Mouse (Mus musculus) CD4-positive, CD25-positive, alpha-beta regulatory T cell, adult 4 months (primary cell): ENCODE results near the gene Mmrn2. TPM values are rescaled to one million over a fixed set of nuclear protein-coding genes. Genes with fewer than 3 reads are reported as not detected.
"Not testable (repeated sequence)": the region's sequence is repeated elsewhere in the genome, so short reads cannot be mapped to it uniquely, and the experiment has no call there.

Experiments used
- ATAC-seq: one replicate; pipeline ENCODE4 v1.8.0; 2017
- polyA plus RNA-seq, 2 experiments: library from polyadenylated mRNA; unstranded; fragments of 100-300 nt; shearing (Covaris generic); gene quantifications; one replicate each; pipeline ENCODE4 v1.2.1; 2017

Mmrn2 gene
- polyA plus RNA-seq, 2 experiments from 2014 or later: 0.08 to 0.19 TPM

GRCm38 (mm10) chr14:34362726-34363445 lies 12.4 kb upstream of the Mmrn2 start:
- ATAC-seq: peak; percentile 58

- ATAC-seq: peak; percentile 86
Observed at GRCm38 (mm10) chr14:34363490-34364253, 11.6 kb upstream of the Mmrn2 start.

GRCm38 (mm10) chr14:34364254-34365146 lies 10.8 kb upstream of the Mmrn2 start:
- not testable (repeated sequence) for ATAC-seq

- no peak for ATAC-seq
Observed at GRCm38 (mm10) chr14:34365147-34365507, 10.1 kb upstream of the Mmrn2 start.

GRCm38 (mm10) chr14:34370203-34370602 lies 5.1 kb upstream of the Mmrn2 start:
- ATAC-seq: no peak

- ATAC-seq: no peak
Observed at GRCm38 (mm10) chr14:34370921-34371320, 4.3 kb upstream of the Mmrn2 start.

- ATAC-seq: no peak
Observed at GRCm38 (mm10) chr14:34371763-34372162, 3.5 kb upstream of the Mmrn2 start.

- no peak for ATAC-seq
Observed at GRCm38 (mm10) chr14:34372646-34373045, 2.6 kb upstream of the Mmrn2 start.

GRCm38 (mm10) chr14:34373581-34373980 lies 1.7 kb upstream of the Mmrn2 start:
- no peak for ATAC-seq

GRCm38 (mm10) chr14:34374577-34374976 lies 688 bp upstream of the Mmrn2 start, which contains the start of gene Sncg:
Sncg (minus strand) TSS chr14:34374789.
- ATAC-seq: no peak

- ATAC-seq: no peak
Observed at GRCm38 (mm10) chr14:34375941-34376340, 676 bp downstream of the Mmrn2 start.

GRCm38 (mm10) chr14:34377121-34377520 lies 1.9 kb downstream of the Mmrn2 start:
- no peak for ATAC-seq

GRCm38 (mm10) chr14:34378560-34379331 lies 3.5 kb downstream of the Mmrn2 start:
- no peak for ATAC-seq

- ATAC-seq: no peak
Observed at GRCm38 (mm10) chr14:34382921-34383704, 7.8 kb downstream of the Mmrn2 start.

GRCm38 (mm10) chr14:34393295-34393694 lies 18.0 kb downstream of the Mmrn2 start:
- ATAC-seq: no peak

- no peak for ATAC-seq
Observed at GRCm38 (mm10) chr14:34397871-34398270, 22.6 kb downstream of the Mmrn2 start.

GRCm38 (mm10) chr14:34398901-34399300 lies 23.6 kb downstream of the Mmrn2 start:
- ATAC-seq: no peak

GRCm38 (mm10) chr14:34399301-34399700 lies 24.0 kb downstream of the Mmrn2 start:
- no peak for ATAC-seq

- no peak for ATAC-seq
Observed at GRCm38 (mm10) chr14:34400021-34400420, 24.8 kb downstream of the Mmrn2 start.

GRCm38 (mm10) chr14:34401135-34401534 lies 25.9 kb downstream of the Mmrn2 start:
- peak; percentile 91 for ATAC-seq

GRCm38 (mm10) chr14:34402871-34403270 lies 27.6 kb downstream of the Mmrn2 start:
- ATAC-seq: no peak
